Mouse (Mus musculus) adrenal gland, postnatal 14 days (tissue): ENCODE measurements around the gene Gm49369. TPM values are rescaled to one million over a fixed set of nuclear protein-coding genes. Genes with fewer than 3 reads are reported as not detected.
A peak's percentile ranks its signal among the peaks of the same experiment; 100 is the strongest.
"Not testable (repeated sequence)": the region's sequence is repeated elsewhere in the genome, so short reads cannot be mapped to it uniquely, and the experiment has no call there.

ENCODE experiments used
- DNase-seq: peaks from one replicate; pipeline ENCODE4 v3.0.0; 2021; ENCODE audit warnings: mixed read lengths
- total RNA-seq: library from RNA; stranded (reverse); gene quantifications from 2 replicates; pipeline ENCODE4 v1.2.3, GENCODE M21; 2021

The Gm49369 gene
- total RNA-seq, 1 experiment from 2014 or later: 1.4 TPM

GRCm38 (mm10) chr7:142371768-142372661 lies 10.5 kb downstream of the Gm49369 start:
- peak; percentile 72 for DNase-seq

- DNase-seq: no peak
Measured at GRCm38 (mm10) chr7:142371398-142371767, 11.1 kb downstream of the Gm49369 start.

GRCm38 (mm10) chr7:142370937-142371336 lies 11.5 kb downstream of the Gm49369 start:
- no peak for DNase-seq

GRCm38 (mm10) chr7:142369820-142370219 lies 12.6 kb downstream of the Gm49369 start:
- DNase-seq: no peak

GRCm38 (mm10) chr7:142368856-142369255 lies 13.6 kb downstream of the Gm49369 start:
- DNase-seq: peak; percentile 7

GRCm38 (mm10) chr7:142363107-142363506 lies 19.4 kb downstream of the Gm49369 start:
- no peak for DNase-seq

- no peak for DNase-seq
Measured at GRCm38 (mm10) chr7:142360743-142361142, 21.7 kb downstream of the Gm49369 start.

GRCm38 (mm10) chr7:142359129-142359528 lies 23.3 kb downstream of the Gm49369 start:
- DNase-seq: peak; percentile 53

GRCm38 (mm10) chr7:142357566-142357965 lies 24.9 kb downstream of the Gm49369 start:
- DNase-seq: no peak

GRCm38 (mm10) chr7:142354661-142355233 lies 27.7 kb downstream of the Gm49369 start:
- DNase-seq: no peak

- no peak for DNase-seq
Measured at GRCm38 (mm10) chr7:142353854-142354253, 28.6 kb downstream of the Gm49369 start.

- no peak for DNase-seq
Measured at GRCm38 (mm10) chr7:142351569-142351968, 30.9 kb downstream of the Gm49369 start.

GRCm38 (mm10) chr7:142349308-142349961 lies 33.0 kb downstream of the Gm49369 start:
- DNase-seq: peak; percentile 54

GRCm38 (mm10) chr7:142347542-142347941 lies 34.9 kb downstream of the Gm49369 start:
- no peak for DNase-seq

- DNase-seq: no peak
Measured at GRCm38 (mm10) chr7:142342247-142342640, 40.2 kb downstream of the Gm49369 start.

- no peak for DNase-seq
Measured at GRCm38 (mm10) chr7:142341564-142342246, 40.8 kb downstream of the Gm49369 start.

GRCm38 (mm10) chr7:142340269-142340970 lies 42.0 kb downstream of the Gm49369 start:
- no peak for DNase-seq

- DNase-seq: no peak
Measured at GRCm38 (mm10) chr7:142335151-142335550, 47.3 kb downstream of the Gm49369 start.

- DNase-seq: peak; percentile 93
Measured at GRCm38 (mm10) chr7:142334246-142334645, 48.2 kb downstream of the Gm49369 start.

GRCm38 (mm10) chr7:142332741-142333140 lies 49.7 kb downstream of the Gm49369 start:
- DNase-seq: not testable (repeated sequence)

GRCm38 (mm10) chr7:142331281-142331680 lies 51.2 kb downstream of the Gm49369 start:
- DNase-seq: no peak

- DNase-seq: peak; percentile 62
Measured at GRCm38 (mm10) chr7:142330271-142330724, 52.2 kb downstream of the Gm49369 start.
